Mouse (Mus musculus): Measurements from ENCODE around the gene Tgfbr2. TPM values are rescaled to one million over a fixed set of nuclear protein-coding genes. Genes with fewer than 3 reads are reported as not detected.

Gene Tgfbr2
- polyA plus RNA-seq, 1 experiment, result 48.4 TPM

DNA sequence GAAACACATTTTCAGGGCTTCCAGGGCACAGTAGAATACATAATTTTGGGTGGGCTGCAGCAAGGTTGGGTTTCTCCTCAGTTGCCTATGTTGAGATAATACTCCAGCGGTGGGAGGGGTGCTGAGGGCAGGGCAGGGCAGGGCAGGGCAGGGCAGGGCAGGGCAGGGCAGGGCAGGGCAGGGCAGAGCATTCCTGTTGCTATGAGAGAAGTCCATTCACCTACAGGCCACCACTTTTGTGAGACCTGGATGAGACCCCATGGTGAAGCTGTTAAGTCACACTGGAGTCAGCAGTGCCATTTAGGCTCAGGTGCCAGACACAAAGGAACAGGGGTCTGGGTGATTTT, 18.3 kb upstream of the Tgfbr2 start:
- no peaks in the 10 kb centered on the region for H3K27me3 ChIP-seq (ENCODE audit: control insufficient read depth, insufficient read depth, insufficient read length)
- H3K36me3 ChIP-seq (ENCODE audit: control insufficient read depth, insufficient read depth), result no peaks in the 10 kb centered on the region
- no peaks in the 10 kb centered on the region for H3K79me2 ChIP-seq (ENCODE audit: control insufficient read depth, insufficient read depth)
- H3K4me2 ChIP-seq (ENCODE audit: low read depth), result no peak overlapping the region
- H3K4me3 ChIP-seq, result no peak overlapping the region
- no peak for TF ChIP-seq MYOD1 (IDR thresholded peaks at IDR 0.05; ENCODE audit: control insufficient read depth in 1 of 3, insufficient read length in 2 of 3, low read depth in 2 of 3)
- TF ChIP-seq MAX (IDR thresholded peaks at IDR 0.05; ENCODE audit: low read depth), result no peak
- TF ChIP-seq SRF (IDR thresholded peaks at IDR 0.05; ENCODE audit: control insufficient read depth, insufficient read length, low read depth), result no peak
- TF ChIP-seq USF1 (IDR thresholded peaks at IDR 0.05; ENCODE audit: low read depth), result no peak
- TF ChIP-seq TCF12 (IDR thresholded peaks at IDR 0.05; ENCODE audit: insufficient read depth, poor library complexity, severe bottlenecking), result no peak
- no peak for TF ChIP-seq POLR2AphosphoS2 (IDR thresholded peaks at IDR 0.05; ENCODE audit: insufficient read length, low read depth)
- TF ChIP-seq TCF3 (IDR thresholded peaks at IDR 0.05; ENCODE audit: insufficient read length, low read depth), result no peak
- TF ChIP-seq CEBPB (IDR thresholded peaks at IDR 0.05; ENCODE audit: insufficient read depth, poor library complexity, severe bottlenecking), result no peak
- no peak for TF ChIP-seq MYOG (IDR thresholded peaks at IDR 0.05; ENCODE audit: control insufficient read depth in 1 of 3, insufficient read depth in 1 of 3, insufficient read length in 2 of 3, low read depth in 2 of 3)
- TF ChIP-seq REST (IDR thresholded peaks at IDR 0.05; ENCODE audit: insufficient read depth, insufficient read length), result no peak
- no peak for TF ChIP-seq POLR2A (IDR thresholded peaks at IDR 0.05; ENCODE audit: insufficient read length, low read depth)
- no peak for TF ChIP-seq E2F4 (IDR thresholded peaks at IDR 0.05; ENCODE audit: insufficient read depth)
- no peak overlapping the region for H3ac ChIP-seq (ENCODE audit: control insufficient read depth, insufficient read length)

- no peak for TF ChIP-seq MYOD1 (IDR thresholded peaks at IDR 0.05; ENCODE audit: control insufficient read depth in 1 of 3, insufficient read length in 2 of 3, low read depth in 2 of 3)
- H3K79me2 ChIP-seq (ENCODE audit: control insufficient read depth, insufficient read depth), result no peaks in the 10 kb centered on the region
- no peaks in the 10 kb centered on the region for H3K27me3 ChIP-seq (ENCODE audit: control insufficient read depth, insufficient read depth, insufficient read length)
- no peaks in the 10 kb centered on the region for H3K36me3 ChIP-seq (ENCODE audit: control insufficient read depth, insufficient read depth)
- no peak overlapping the region for H3ac ChIP-seq (ENCODE audit: control insufficient read depth, insufficient read length)
- H3K4me3 ChIP-seq, result no peak overlapping the region
- H3K4me2 ChIP-seq (ENCODE audit: low read depth), result no peak overlapping the region
Observed at GRCm38 (mm10) chr9:116192826-116193534, 17.8 kb upstream of the Tgfbr2 start.

GRCm38 (mm10) chr9:116192253-116192652, 17.1 kb upstream of the Tgfbr2 start:
- TF ChIP-seq SRF (IDR thresholded peaks at IDR 0.05; ENCODE audit: control insufficient read depth, insufficient read length, low read depth) (no peak), TCF12 (IDR thresholded peaks at IDR 0.05; ENCODE audit: insufficient read depth, poor library complexity, severe bottlenecking) (no peak), CEBPB (IDR thresholded peaks at IDR 0.05; ENCODE audit: insufficient read depth, poor library complexity, severe bottlenecking) (no peak), MYOD1 (IDR thresholded peaks at IDR 0.05; ENCODE audit: control insufficient read depth in 1 of 3, insufficient read length in 2 of 3, low read depth in 2 of 3) (no peak), MAX (IDR thresholded peaks at IDR 0.05; ENCODE audit: low read depth) (no peak), MYOG (IDR thresholded peaks at IDR 0.05; ENCODE audit: control insufficient read depth in 1 of 3, insufficient read depth in 1 of 3, insufficient read length in 2 of 3, low read depth in 2 of 3) (no peak), TCF3 (IDR thresholded peaks at IDR 0.05; ENCODE audit: insufficient read length, low read depth) (no peak), REST (IDR thresholded peaks at IDR 0.05; ENCODE audit: insufficient read depth, insufficient read length) (no peak), POLR2A (IDR thresholded peaks at IDR 0.05; ENCODE audit: insufficient read length, low read depth) (no peak), USF1 (IDR thresholded peaks at IDR 0.05; ENCODE audit: low read depth) (no peak), E2F4 (IDR thresholded peaks at IDR 0.05; ENCODE audit: insufficient read depth) (no peak), POLR2AphosphoS2 (IDR thresholded peaks at IDR 0.05; ENCODE audit: insufficient read length, low read depth) (no peak)
- H3K27me3 ChIP-seq (ENCODE audit: control insufficient read depth, insufficient read depth, insufficient read length), result no peaks in the 10 kb centered on the region
- no peak overlapping the region for H3K4me3 ChIP-seq
- no peak overlapping the region for H3K4me2 ChIP-seq (ENCODE audit: low read depth)
- no peaks in the 10 kb centered on the region for H3K79me2 ChIP-seq (ENCODE audit: control insufficient read depth, insufficient read depth)
- no peaks in the 10 kb centered on the region for H3K36me3 ChIP-seq (ENCODE audit: control insufficient read depth, insufficient read depth)
- no peak overlapping the region for H3ac ChIP-seq (ENCODE audit: control insufficient read depth, insufficient read length)

- H3ac ChIP-seq (ENCODE audit: control insufficient read depth, insufficient read length), result no peak overlapping the region
- no peak overlapping the region for H3K4me2 ChIP-seq (ENCODE audit: low read depth)
- no peak overlapping the region for H3K4me3 ChIP-seq
- no peaks in the 10 kb centered on the region for H3K36me3 ChIP-seq (ENCODE audit: control insufficient read depth, insufficient read depth)
- H3K79me2 ChIP-seq (ENCODE audit: control insufficient read depth, insufficient read depth), result no peaks in the 10 kb centered on the region
- no peaks in the 10 kb centered on the region for H3K27me3 ChIP-seq (ENCODE audit: control insufficient read depth, insufficient read depth, insufficient read length)
- TF ChIP-seq POLR2A (IDR thresholded peaks at IDR 0.05; ENCODE audit: insufficient read length, low read depth), result no peak
- no peak for TF ChIP-seq MAX (IDR thresholded peaks at IDR 0.05; ENCODE audit: low read depth)
- TF ChIP-seq MYOG (IDR thresholded peaks at IDR 0.05; ENCODE audit: control insufficient read depth in 1 of 3, insufficient read depth in 1 of 3, insufficient read length in 2 of 3, low read depth in 2 of 3), result no peak
- no peak for TF ChIP-seq E2F4 (IDR thresholded peaks at IDR 0.05; ENCODE audit: insufficient read depth)
- no peak for TF ChIP-seq USF1 (IDR thresholded peaks at IDR 0.05; ENCODE audit: low read depth)
- no peak for TF ChIP-seq REST (IDR thresholded peaks at IDR 0.05; ENCODE audit: insufficient read depth, insufficient read length)
- no peak for TF ChIP-seq SRF (IDR thresholded peaks at IDR 0.05; ENCODE audit: control insufficient read depth, insufficient read length, low read depth)
- no peak for TF ChIP-seq MYOD1 (IDR thresholded peaks at IDR 0.05; ENCODE audit: control insufficient read depth in 1 of 3, insufficient read length in 2 of 3, low read depth in 2 of 3)
- TF ChIP-seq TCF3 (IDR thresholded peaks at IDR 0.05; ENCODE audit: insufficient read length, low read depth), result no peak
- TF ChIP-seq TCF12 (IDR thresholded peaks at IDR 0.05; ENCODE audit: insufficient read depth, poor library complexity, severe bottlenecking), result no peak
Observed at GRCm38 (mm10) chr9:116189831-116190230, 14.7 kb upstream of the Tgfbr2 start.
